Mouse (Mus musculus) cortical plate, adult 2 months (tissue): ENCODE results near the gene Fbxo42. TPM values are rescaled to one million over a fixed set of nuclear protein-coding genes. Genes with fewer than 3 reads are reported as not detected.

Experiments
- H3K27ac ChIP-seq: fragments of 200-500 bp; 2 replicates; pipeline ENCODE4 v1.5.1; 2012; ENCODE audit warnings: low read length, control low read depth, inconsistent platforms; ENCODE audit not compliant: insufficient read depth
- H3K4me1 ChIP-seq: fragments of 200-500 bp; 2 replicates; pipeline ENCODE4 v1.6.1; 2011; ENCODE audit warnings: low read length; ENCODE audit not compliant: control insufficient read depth, insufficient read depth
- H3K4me3 ChIP-seq: fragments of 200-500 bp; 2 replicates; pipeline ENCODE4 v1.5.1; 2011; ENCODE audit warnings: mild to moderate bottlenecking, low read length, control low read depth; ENCODE audit not compliant: insufficient read depth
- CTCF ChIP-seq: fragments of 200-500 bp; IDR thresholded peaks from 2 replicates; pipeline ENCODE4 v1.5.1; 2011; ENCODE audit warnings: mild to moderate bottlenecking, control low read depth, low read length; ENCODE audit not compliant: insufficient read depth; ENCODE audit errors: extremely low read depth
- POLR2A ChIP-seq: fragments of 200-500 bp; IDR thresholded peaks from 2 replicates; pipeline ENCODE4 v1.6.1; 2011; ENCODE audit warnings: mild to moderate bottlenecking, low read length, control low read depth; ENCODE audit not compliant: insufficient read depth; ENCODE audit errors: extremely low read depth
- polyA plus RNA-seq: library from polyadenylated mRNA; depleted of rRNA; stranded (reverse); fragments of >200 nt; gene quantifications from 2 replicates; pipeline ENCODE4 v1.2.3, GENCODE M21; 2012

Fbxo42 gene
- polyA plus RNA-seq, 1 experiment: 22.6 TPM

DNA sequence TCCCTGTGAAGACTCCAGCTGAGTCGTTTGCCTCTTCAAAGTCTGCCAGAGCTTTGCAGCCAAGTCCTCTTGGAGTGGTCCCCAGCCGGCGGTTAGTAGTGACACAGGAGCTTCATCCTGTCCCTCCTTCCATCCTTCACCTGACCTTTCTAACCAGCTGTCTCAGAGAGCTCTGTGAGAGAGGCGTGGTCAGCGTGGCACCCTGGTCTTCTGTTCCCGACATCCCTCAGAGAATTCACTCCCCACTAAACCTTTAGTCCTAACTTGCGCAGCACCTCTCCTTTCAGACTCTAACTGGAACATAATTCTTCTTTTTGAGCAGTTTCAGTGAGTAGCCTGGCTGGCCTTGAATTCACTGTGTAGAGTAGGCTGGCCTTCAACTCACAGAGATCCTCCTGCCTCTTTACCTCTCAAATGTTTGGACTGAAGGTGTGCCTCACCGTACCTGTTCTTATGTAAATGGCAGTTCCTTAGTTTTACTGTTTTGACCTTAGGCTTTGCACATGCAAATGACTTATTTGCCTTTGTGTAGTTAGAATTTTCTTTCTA, 18.1 kb downstream of the Fbxo42 start:
- Histone ChIP-seq H3K27ac (no peak overlapping the region), H3K4me1 (no peaks in the 10 kb centered on the region), H3K4me3 (no peak overlapping the region)
- TF ChIP-seq CTCF: no peak
- TF ChIP-seq POLR2A: no peak

DNA sequence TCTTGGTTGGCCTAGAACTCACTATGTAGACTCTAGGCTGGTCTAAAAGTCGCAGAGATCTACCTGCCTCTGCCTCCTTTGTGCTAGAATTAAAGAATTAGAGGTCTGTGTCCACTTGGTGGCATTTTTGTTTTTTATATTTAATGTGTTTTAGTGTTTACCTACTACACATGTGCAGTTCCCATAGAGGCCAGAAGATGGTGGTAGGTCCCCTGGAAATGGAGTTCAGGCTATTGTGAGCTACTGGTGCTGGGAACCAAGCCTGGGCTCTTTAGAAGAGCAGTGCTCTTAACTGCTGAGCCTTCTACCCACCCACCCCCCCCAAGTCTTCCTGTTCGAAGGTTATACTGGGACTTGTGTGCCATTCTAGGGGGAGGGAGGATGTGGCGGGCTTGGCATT, 19.4 kb downstream of the Fbxo42 start:
- H3K4me3 ChIP-seq: no peak overlapping the region
- TF ChIP-seq POLR2A: no peak
- TF ChIP-seq CTCF: no peak
- H3K27ac ChIP-seq: no peak overlapping the region
- H3K4me1 ChIP-seq: no peaks in the 10 kb centered on the region

DNA sequence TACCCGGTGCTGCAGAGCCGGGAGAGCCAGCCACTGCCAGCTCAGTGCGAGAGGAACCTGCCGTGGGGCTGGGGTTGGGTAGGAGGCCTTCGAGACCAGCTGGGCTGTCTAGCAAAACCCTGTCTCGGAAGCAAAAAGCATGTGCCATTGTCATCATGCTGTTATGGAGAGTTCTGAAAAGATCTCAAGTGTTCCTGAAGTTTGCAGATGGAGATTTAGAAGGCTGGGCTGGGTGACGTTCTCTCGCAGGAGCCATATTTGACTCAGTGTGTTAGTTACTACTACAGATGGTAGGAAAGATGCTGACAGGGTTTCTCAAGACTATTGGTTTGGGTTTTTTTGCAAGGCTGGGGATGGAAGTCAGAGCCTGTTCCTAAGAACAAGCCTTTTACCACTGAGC, 24.4 kb downstream of the Fbxo42 start:
- no peak overlapping the region for H3K27ac ChIP-seq
- no peak overlapping the region for H3K4me3 ChIP-seq

DNA sequence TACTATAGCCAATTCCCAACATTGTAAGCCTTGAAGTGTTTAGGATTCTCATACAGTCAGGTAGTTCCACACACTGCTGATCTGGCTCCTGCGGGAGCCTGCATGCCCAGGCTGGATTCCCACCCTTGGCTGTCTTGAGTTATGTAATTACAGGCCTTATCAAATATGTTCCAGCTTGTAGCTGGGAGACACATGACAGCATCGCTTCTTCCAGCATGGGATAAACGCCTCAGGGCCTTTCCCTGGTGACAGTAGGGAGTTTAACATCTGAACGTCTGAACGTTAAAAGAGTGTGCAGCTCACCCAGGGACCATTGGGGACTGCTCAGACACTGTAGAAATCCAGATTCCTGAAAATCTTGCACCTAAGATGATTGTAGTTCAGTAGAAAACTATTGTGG, 28.1 kb downstream of the Fbxo42 start:
- TF ChIP-seq CTCF (no peak), POLR2A (no peak)
- no peak overlapping the region for H3K4me3 ChIP-seq
- no peak overlapping the region for H3K27ac ChIP-seq
- H3K4me1 ChIP-seq: peaks cover 18% of the 10 kb centered on the region

More for the DNA sequence above, 24.4 kb downstream of the Fbxo42 start:
- no peak for TF ChIP-seq CTCF
- TF ChIP-seq POLR2A: no peak
- peaks cover 13% of the 10 kb centered on the region for H3K4me1 ChIP-seq

DNA sequence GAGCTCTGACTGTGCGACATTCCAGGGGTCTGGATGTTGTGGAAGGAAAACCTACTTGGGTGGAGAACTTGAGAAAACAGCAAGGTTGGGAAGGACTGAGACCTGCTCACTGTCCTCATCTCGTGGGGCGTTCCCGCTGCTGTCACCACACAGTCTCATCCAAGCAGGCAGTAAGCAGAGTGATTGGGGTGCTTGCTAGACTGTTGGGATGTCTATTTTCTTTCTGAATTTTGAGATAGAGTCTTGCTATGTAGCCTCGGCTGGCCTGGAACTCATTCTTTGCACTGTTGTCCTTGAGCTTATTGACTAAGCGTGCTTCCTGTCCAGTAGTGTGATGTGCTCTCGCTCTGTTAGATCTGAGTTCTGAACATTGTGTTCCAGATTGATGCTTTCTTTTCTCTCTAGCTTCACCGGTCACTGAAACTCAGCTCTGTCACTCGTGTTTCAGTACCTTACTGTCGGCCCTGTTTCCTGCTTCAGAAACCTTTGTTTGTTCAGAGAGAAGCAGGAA, 28.7 kb downstream of the Fbxo42 start:
- H3K27ac ChIP-seq: peak overlapping the region; percentile 27; the same call in 1 of the 2 replicates
- no peak overlapping the region for H3K4me3 ChIP-seq
- H3K4me1 ChIP-seq: peaks cover 18% of the 10 kb centered on the region
- TF ChIP-seq CTCF (no peak), POLR2A (no peak)

DNA sequence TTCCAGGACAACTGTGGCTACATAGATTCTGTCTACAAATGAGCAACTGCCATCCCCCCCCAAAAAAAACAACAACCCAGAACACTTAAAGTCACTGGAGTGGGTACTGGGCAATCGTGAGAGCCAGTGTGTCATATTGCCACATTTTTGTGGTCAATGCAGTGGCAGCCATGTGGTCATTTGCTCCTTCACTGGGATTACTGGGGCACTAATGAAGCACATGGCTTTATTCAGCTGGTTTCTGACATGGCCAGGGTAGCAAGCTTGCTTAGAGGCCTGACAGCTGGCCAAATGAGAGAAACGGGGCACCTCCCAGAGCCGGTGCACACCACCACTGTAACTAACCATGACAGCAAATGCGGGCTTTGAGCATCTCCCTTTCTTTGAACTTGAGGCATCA, 30.8 kb downstream of the Fbxo42 start:
- H3K4me1 ChIP-seq: peaks cover 12% of the 10 kb centered on the region
- TF ChIP-seq CTCF (no peak), POLR2A (no peak)

DNA sequence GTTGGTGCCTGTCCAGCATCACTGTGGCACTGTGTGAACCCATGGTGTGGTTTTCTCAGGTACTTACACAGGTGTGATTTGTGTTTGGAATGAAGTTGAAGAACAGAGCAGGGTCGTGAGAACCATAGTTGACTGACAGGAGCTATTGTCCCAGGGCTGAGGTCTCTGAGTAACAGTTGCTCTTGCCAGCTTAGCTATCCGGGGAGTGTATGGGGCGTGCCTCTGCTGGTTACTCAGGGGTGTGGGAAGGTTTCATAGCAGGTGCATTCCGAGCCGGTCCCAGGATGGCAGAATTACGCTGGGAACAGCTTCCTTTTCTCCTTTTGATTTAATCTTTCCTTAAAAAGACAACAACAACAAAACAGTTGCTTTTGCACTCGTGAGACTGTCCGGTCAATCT, 33.1 kb downstream of the Fbxo42 start:
- Histone ChIP-seq H3K27ac (no peak overlapping the region), H3K4me3 (no peak overlapping the region), H3K4me1 (peaks cover 9% of the 10 kb centered on the region)
- TF ChIP-seq CTCF (no peak), POLR2A (no peak)

More for the DNA sequence above, 30.8 kb downstream of the Fbxo42 start:
- no peak overlapping the region for H3K27ac ChIP-seq
- no peak overlapping the region for H3K4me3 ChIP-seq

DNA sequence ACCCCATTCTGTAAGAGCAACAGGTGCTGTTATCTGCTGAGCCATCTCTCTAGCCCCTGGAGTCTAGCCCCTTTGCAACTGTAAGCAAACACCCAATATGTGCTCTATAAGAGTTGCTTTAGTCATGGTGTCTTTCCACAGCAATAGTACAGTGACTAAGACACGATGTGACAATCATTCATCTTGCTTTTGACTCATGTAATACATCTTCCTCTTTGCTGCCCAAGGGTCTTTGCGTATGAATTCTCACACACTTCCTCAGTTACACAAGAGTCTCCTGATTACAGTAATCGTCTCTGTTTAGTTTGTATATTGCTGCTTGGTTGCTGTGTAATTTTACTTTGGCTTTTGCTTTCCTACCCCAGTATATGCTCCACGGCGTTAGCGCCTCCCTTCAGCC, 34.3 kb downstream of the Fbxo42 start:
- peaks cover 11% of the 10 kb centered on the region for H3K4me1 ChIP-seq
- H3K4me3 ChIP-seq: no peak overlapping the region
- H3K27ac ChIP-seq: no peak overlapping the region
- TF ChIP-seq CTCF (no peak), POLR2A (no peak)

DNA sequence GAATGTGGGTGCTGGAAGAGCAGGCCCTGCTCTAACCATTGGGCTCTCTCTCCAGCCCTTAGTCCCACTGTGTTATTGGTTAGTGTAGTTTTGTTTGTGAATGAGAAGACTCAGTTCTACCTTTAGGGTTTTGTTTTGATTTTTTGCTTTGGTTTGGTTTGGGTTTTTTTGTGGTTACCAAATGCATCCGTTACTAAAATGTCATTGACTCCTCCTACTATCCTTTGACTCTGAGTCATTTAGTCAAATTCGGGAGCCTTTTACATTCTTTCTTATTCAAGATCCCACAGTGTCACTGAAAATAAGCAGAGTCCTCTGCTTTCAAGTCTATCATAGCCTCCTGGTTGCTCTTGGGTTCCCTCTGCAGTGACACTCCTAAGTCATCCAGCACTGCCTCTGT, 36.2 kb downstream of the Fbxo42 start:
- no peak overlapping the region for H3K4me3 ChIP-seq
- H3K4me1 ChIP-seq: peaks cover 8% of the 10 kb centered on the region; the same call in 1 of the 2 replicates
- TF ChIP-seq CTCF (no peak), POLR2A (no peak)
- no peak overlapping the region for H3K27ac ChIP-seq

DNA sequence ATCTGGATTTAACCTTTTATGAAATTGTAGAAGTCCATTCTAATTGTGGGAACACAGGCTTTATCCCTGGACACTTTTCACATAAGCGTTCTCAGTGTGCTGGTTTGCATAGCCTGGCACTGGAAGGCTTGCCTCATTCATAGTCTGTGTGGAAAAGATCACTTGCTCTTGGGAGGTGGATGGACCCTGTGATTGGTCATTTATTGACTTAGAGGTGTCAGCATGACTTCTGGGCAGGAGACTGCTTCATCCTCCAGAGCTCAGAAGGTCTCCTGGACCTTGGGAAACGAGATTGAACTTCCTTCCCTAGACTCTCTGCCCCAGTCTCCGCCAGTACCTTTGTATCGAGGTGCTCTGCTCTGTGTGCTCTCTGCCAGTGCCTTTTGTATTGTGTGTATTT, 36.7 kb downstream of the Fbxo42 start:
- Histone ChIP-seq H3K4me1 (peaks cover 5% of the 10 kb centered on the region; the same call in 1 of the 2 replicates), H3K4me3 (no peak overlapping the region), H3K27ac (no peak overlapping the region)
- TF ChIP-seq POLR2A (no peak), CTCF (no peak)
